Mouse (Mus musculus) Patski (cell line): ENCODE measurements around the gene Iqschfp. TPM values are rescaled to one million over a fixed set of nuclear protein-coding genes. Genes with fewer than 3 reads are reported as not detected.

Source experiments
- ATAC-seq: fragments of 100-300 bp; one replicate; pipeline ENCODE4 v1.8.0; 2021
- CTCF ChIA-PET: fragments of 350-600 bp; sonication (Branson Sonifier 250); formaldehyde crosslinking; loops from one replicate; lab custom pipeline; 2022; ENCODE audit warnings: inconsistent platforms; lab: Charles Lee
- POLR2A ChIA-PET: fragments of 350-600 bp; sonication (Branson Sonifier 250); formaldehyde crosslinking; loops from one replicate; lab custom pipeline; 2022; ENCODE audit warnings: antibody characterized with exemption, inconsistent platforms; lab: Charles Lee
- DNase-seq: peaks from one replicate; pipeline ENCODE4 v3.0.0-alpha.2; 2011; ENCODE audit warnings: low read depth, low spot score
- H3K27me3 ChIP-seq: fragments of 371-371 bp; one replicate; pipeline ENCODE4 v1.5.1; 2021
- CTCF ChIP-seq: fragments of 100-300 bp; IDR thresholded peaks from one replicate; pipeline ENCODE4 v1.5.1; 2021
- in situ Hi-C: fragments of 300-500 bp; cut with MboI; formaldehyde crosslinking; loops from 3 replicates; pipeline ENCODE4 v1.11.1; 2018; ENCODE audit warnings: low pct_unique_long_range_greater_than_20kb, mixed read lengths
- polyA plus RNA-seq: library from polyadenylated mRNA; unstranded; gene quantifications from one replicate; pipeline ENCODE4 v1.2.3, GENCODE M21; 2021

Gene Iqschfp
- polyA plus RNA-seq, 1 experiment from 2014 or later = not detected

DNA sequence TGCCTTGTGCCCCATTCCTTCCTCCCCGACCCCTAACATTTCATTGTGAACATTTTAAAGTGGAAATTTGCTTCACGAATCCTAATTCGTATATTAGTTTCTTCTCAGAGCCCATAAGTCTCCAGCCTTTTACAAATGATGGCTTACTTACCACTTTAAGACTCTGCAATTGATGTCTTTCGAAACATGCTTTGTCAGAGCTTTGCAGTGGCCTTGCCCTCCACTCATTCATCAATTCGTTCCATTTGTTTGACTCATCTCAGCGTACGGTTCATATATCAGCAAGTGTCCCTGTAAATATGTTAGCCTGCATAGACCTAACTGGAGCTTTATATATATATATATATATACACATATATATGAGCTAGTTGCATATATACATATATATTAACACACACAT, 675.5 kb downstream of the Iqschfp start:
- H3K27me3 ChIP-seq = no peaks in the 10 kb centered on the region
- in situ Hi-C loops = no loop called here
- no peak for DNase-seq
- TF ChIP-seq CTCF = no peak
- ATAC-seq = no peak
- POLR2A ChIA-PET = interaction anchor here (1.0 kb wide), 1 partner anchor 14 kb away, joined by 5 read pairs; no protein-coding TSS in a partner anchor
- CTCF ChIA-PET = interaction anchor here (1.0 to 2.5 kb wide), 7 partner anchors 9 to 71 kb away, joined by 3 to 14 read pairs (median 6); no protein-coding TSS in a partner anchor

DNA sequence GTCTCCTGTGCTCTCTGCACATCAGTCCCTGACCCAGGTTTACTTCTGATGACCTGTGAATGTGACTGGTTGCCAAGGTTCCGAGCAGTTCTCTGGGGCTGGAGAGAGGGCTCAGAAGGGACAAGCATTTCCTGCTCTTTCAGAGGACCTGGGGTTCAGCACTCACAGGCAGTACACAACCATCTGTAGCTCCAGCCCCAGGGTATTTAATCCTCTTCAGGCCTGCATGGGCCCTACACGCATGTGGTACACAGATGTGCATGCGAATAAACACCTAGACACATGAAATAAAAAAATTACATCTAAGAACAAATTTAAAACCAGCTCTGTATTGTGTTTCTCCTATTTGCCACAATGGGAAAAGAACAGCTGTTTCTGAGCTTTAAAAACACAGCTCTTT, 676.1 kb downstream of the Iqschfp start:
- ChIA-PET POLR2A (interaction anchor here (1.0 kb wide), 1 partner anchor 14 kb away, joined by 5 read pairs; no protein-coding TSS in a partner anchor), CTCF (interaction anchor here (1.0 to 2.5 kb wide), 9 partner anchors 9 to 72 kb away, joined by 3 to 14 read pairs (median 5); no protein-coding TSS in a partner anchor)
- no peak for TF ChIP-seq CTCF
- no peak for ATAC-seq
- no peaks in the 10 kb centered on the region for H3K27me3 ChIP-seq
- DNase-seq = no peak
- in situ Hi-C loops = no loop called here

DNA sequence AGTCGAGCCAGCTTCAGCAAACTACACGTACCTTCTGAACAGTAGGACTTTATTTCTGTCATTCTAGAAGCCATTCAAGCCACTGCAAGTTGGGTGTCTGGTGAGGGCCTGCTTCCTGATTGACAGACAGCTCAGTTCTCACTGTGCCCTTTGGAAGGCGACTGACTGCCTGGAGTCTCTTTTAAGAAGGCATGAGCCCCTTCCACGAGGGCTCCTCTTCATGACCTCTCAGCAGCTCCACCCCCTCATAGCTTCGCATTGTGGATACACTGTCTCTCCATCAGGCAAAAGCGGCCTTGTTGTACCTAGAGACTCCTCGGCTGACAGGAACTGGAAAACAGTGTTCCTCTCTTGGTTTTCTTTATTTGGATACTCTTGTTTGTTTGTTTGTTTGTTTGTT, 676.7 kb downstream of the Iqschfp start:
- in situ Hi-C loops = no loop called here
- no peaks in the 10 kb centered on the region for H3K27me3 ChIP-seq
- ChIA-PET CTCF (interaction anchor here (1.0 to 2.5 kb wide), 8 partner anchors 9 to 73 kb away, joined by 3 to 14 read pairs (median 6); no protein-coding TSS in a partner anchor), POLR2A (interaction anchor here (1.0 kb wide), 1 partner anchor 13 kb away, joined by 5 read pairs; no protein-coding TSS in a partner anchor)
- no peak for ATAC-seq
- no peak for TF ChIP-seq CTCF
- no peak for DNase-seq

- DNase-seq = no peak
- no peaks in the 10 kb centered on the region for H3K27me3 ChIP-seq
- TF ChIP-seq CTCF = no peak
- ChIA-PET CTCF (interaction anchor here (0.9 to 1.1 kb wide), 3 partner anchors 10 to 12 kb away, joined by 3 read pairs; no protein-coding TSS in a partner anchor), POLR2A (interaction anchor here (0.6 kb wide), 1 partner anchor 25 kb away, joined by 5 read pairs; no protein-coding TSS in a partner anchor)
- no peak for ATAC-seq
- in situ Hi-C loops = no loop called here
Measured at GRCm38 (mm10) chr3:68570319-68570718, 678.3 kb downstream of the Iqschfp start.

GRCm38 (mm10) chr3:68572249-68573225, 680.5 kb downstream of the Iqschfp start:
- ATAC-seq = no peak
- POLR2A ChIA-PET = interaction anchor here (0.7 kb wide), 1 partner anchor 37 kb away, joined by 3 read pairs; no protein-coding TSS in a partner anchor
- in situ Hi-C loops = no loop called here

DNA sequence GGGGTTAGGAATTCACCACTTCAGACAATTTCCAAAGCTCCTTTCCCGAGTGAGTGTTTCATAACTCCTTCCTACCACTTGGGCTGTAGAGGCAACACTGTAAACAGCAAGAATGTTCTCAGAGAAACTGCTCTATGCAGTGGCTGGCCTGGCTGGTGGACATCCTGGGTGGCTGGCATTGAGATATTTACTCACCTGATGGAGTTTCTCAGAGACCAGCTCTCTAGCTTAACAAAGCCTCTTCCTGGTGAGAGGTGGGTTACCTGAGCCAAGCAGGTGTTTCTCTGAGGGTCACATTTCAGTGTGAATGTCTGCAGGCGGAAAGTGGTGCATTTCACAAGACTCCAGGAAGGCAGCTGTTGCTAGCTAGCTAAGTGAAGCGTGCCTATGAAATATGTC, 681.2 kb downstream of the Iqschfp start:
- ChIA-PET POLR2A (interaction anchor here (0.7 kb wide), 1 partner anchor 37 kb away, joined by 3 read pairs; no protein-coding TSS in a partner anchor), CTCF (interaction anchor here (1.3 to 2.2 kb wide), 4 partner anchors 11 to 141 kb away, joined by 3 to 8 read pairs (median 4); no protein-coding TSS in a partner anchor)
- in situ Hi-C loops = no loop called here
- no peak for ATAC-seq
- TF ChIP-seq CTCF = no peak
- DNase-seq = no peak
- H3K27me3 ChIP-seq = no peaks in the 10 kb centered on the region

More at GRCm38 (mm10) chr3:68572249-68573225, 680.5 kb downstream of the Iqschfp start:
- no peak for TF ChIP-seq CTCF
- CTCF ChIA-PET = interaction anchor here (1.7 to 2.2 kb wide), 2 partner anchors 10 to 57 kb away, joined by 4 to 8 read pairs; no protein-coding TSS in a partner anchor
- no peak for DNase-seq
- no peaks in the 10 kb centered on the region for H3K27me3 ChIP-seq

DNA sequence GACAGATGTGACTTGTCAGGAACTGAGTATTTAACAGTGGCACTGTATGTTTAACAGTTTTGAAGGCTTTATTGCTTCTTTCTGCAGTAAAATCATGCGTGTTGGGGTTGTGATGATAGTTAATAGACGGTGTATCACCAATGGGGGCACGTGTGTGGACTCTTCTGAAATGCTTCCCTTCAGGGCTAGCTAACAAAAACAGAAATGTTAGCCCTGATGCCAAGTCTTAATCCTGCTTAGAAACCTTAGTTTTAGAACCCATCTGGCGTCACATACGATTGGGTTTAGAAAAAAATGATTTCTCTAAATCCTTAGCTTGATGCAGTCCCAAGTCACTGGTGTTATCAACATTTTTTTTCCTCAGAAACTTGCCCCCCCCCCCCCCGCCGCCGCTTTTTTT, 682.1 kb downstream of the Iqschfp start:
- ChIA-PET POLR2A (interaction anchor here (0.6 to 0.9 kb wide), 3 partner anchors 10 to 231 kb away, joined by 3 to 5 read pairs (median 3); no protein-coding TSS in a partner anchor), CTCF (interaction anchor here (1.1 to 2.2 kb wide), 6 partner anchors 9 to 140 kb away, joined by 3 to 8 read pairs (median 4); no protein-coding TSS in a partner anchor)
- no peaks in the 10 kb centered on the region for H3K27me3 ChIP-seq
- no peak for DNase-seq
- in situ Hi-C loops = no loop called here
- no peak for TF ChIP-seq CTCF
- ATAC-seq = no peak

- CTCF ChIA-PET = interaction anchor here (1.1 to 2.2 kb wide), 6 partner anchors 8 to 139 kb away, joined by 3 to 8 read pairs (median 3); no protein-coding TSS in a partner anchor
- ATAC-seq (no peak), DNase-seq (no peak)
- H3K27me3 ChIP-seq = no peaks in the 10 kb centered on the region
- POLR2A ChIA-PET = interaction anchor here (0.9 kb wide), 1 partner anchor 10 kb away, joined by 5 read pairs; no protein-coding TSS in a partner anchor
- no peak for TF ChIP-seq CTCF
- in situ Hi-C loops = no loop called here
Measured at GRCm38 (mm10) chr3:68574565-68574964, 682.5 kb downstream of the Iqschfp start.

GRCm38 (mm10) chr3:68575636-68576340, 683.8 kb downstream of the Iqschfp start:
- CTCF ChIA-PET = interaction anchor here (0.9 to 2.4 kb wide), 7 partner anchors 8 to 40 kb away, joined by 3 to 14 read pairs (median 4); no protein-coding TSS in a partner anchor
- POLR2A ChIA-PET = interaction anchor here (1.3 kb wide), 2 partner anchors 9 to 30 kb away, joined by 4 to 5 read pairs; no protein-coding TSS in a partner anchor
- no peaks in the 10 kb centered on the region for H3K27me3 ChIP-seq
- in situ Hi-C loops = no loop called here
- TF ChIP-seq CTCF = no peak
- no peak for DNase-seq
- no peak for ATAC-seq
